Mouse (Mus musculus): ENCODE results near the gene Coro1a. TPM values are rescaled to one million over a fixed set of nuclear protein-coding genes. Genes with fewer than 3 reads are reported as not detected.
A peak's percentile ranks its signal among the peaks of the same experiment; 100 is the strongest.

The Coro1a gene
- polyA plus RNA-seq, 1 experiment from 2014 or later: 28.6 TPM

GRCm38 (mm10) chr7:126717566-126717965 lies 10.0 kb upstream of the Coro1a start:
- no peak for ATAC-seq (ENCODE audit: insufficient number of reproducible peaks, insufficient read depth, low FRiP score, low read depth)
- Histone ChIP-seq H3K4me3 (ENCODE audit: low read depth, low read length) (no peak overlapping the region), H3K4me1 (ENCODE audit: control insufficient read depth, insufficient read depth, low read length) (no peaks in the 10 kb centered on the region), H3K9ac (replicated peaks; ENCODE audit: low read depth, low read length) (no peak overlapping the region), H3K36me3 (ENCODE audit: control insufficient read depth, insufficient read depth, low read length) (no peaks in the 10 kb centered on the region), H3K4me2 (replicated peaks; ENCODE audit: low read depth, low read length) (no peak overlapping the region), H3K27ac (ENCODE audit: low read length) (no peak overlapping the region), H3K27me3 (ENCODE audit: control insufficient read depth, insufficient read depth, low read length) (no peaks in the 10 kb centered on the region), H3K9me3 (ENCODE audit: control insufficient read depth, low read depth, low read length) (no peaks in the 10 kb centered on the region)
- 75% methylated on average over 3 of the region's 3 CpGs for WGBS

- no peaks in the 10 kb centered on the region for H3K9me3 ChIP-seq (ENCODE audit: control insufficient read depth, low read depth, low read length)
- H3K27me3 ChIP-seq (ENCODE audit: control insufficient read depth, insufficient read depth, low read length): no peaks in the 10 kb centered on the region
- no peak overlapping the region for H3K4me3 ChIP-seq (ENCODE audit: low read depth, low read length)
- 81% methylated on average over 4 of the region's 4 CpGs for WGBS
- H3K27ac ChIP-seq (ENCODE audit: low read length): no peak overlapping the region
- H3K4me2 ChIP-seq (replicated peaks; ENCODE audit: low read depth, low read length): no peak overlapping the region
- ATAC-seq (ENCODE audit: insufficient number of reproducible peaks, insufficient read depth, low FRiP score, low read depth): no peak
- H3K36me3 ChIP-seq (ENCODE audit: control insufficient read depth, insufficient read depth, low read length): no peaks in the 10 kb centered on the region
- H3K4me1 ChIP-seq (ENCODE audit: control insufficient read depth, insufficient read depth, low read length): no peaks in the 10 kb centered on the region
- H3K9ac ChIP-seq (replicated peaks; ENCODE audit: low read depth, low read length): no peak overlapping the region
These were observed 8.1 kb upstream of the Coro1a start for GRCm38 (mm10) chr7:126715679-126716078.

GRCm38 (mm10) chr7:126711910-126712309 lies 4.3 kb upstream of the Coro1a start:
- ATAC-seq (ENCODE audit: insufficient number of reproducible peaks, insufficient read depth, low FRiP score, low read depth): no peak
- 67% methylated on average over 3 of the region's 3 CpGs for WGBS
- no peak overlapping the region for H3K27ac ChIP-seq (ENCODE audit: low read length)
- H3K9ac ChIP-seq (replicated peaks; ENCODE audit: low read depth, low read length): no peak overlapping the region
- no peaks in the 10 kb centered on the region for H3K4me1 ChIP-seq (ENCODE audit: control insufficient read depth, insufficient read depth, low read length)
- H3K4me3 ChIP-seq (ENCODE audit: low read depth, low read length): no peak overlapping the region
- no peaks in the 10 kb centered on the region for H3K36me3 ChIP-seq (ENCODE audit: control insufficient read depth, insufficient read depth, low read length)
- H3K9me3 ChIP-seq (ENCODE audit: control insufficient read depth, low read depth, low read length): no peaks in the 10 kb centered on the region
- H3K4me2 ChIP-seq (replicated peaks; ENCODE audit: low read depth, low read length): no peak overlapping the region
- no peaks in the 10 kb centered on the region for H3K27me3 ChIP-seq (ENCODE audit: control insufficient read depth, insufficient read depth, low read length)

- H3K9ac ChIP-seq (replicated peaks; ENCODE audit: low read depth, low read length): no peak overlapping the region
- H3K27me3 ChIP-seq (ENCODE audit: control insufficient read depth, insufficient read depth, low read length): no peaks in the 10 kb centered on the region
- no peak overlapping the region for H3K4me3 ChIP-seq (ENCODE audit: low read depth, low read length)
- H3K36me3 ChIP-seq (ENCODE audit: control insufficient read depth, insufficient read depth, low read length): no peaks in the 10 kb centered on the region
- H3K4me1 ChIP-seq (ENCODE audit: control insufficient read depth, insufficient read depth, low read length): no peaks in the 10 kb centered on the region
- no peak for ATAC-seq (ENCODE audit: insufficient number of reproducible peaks, insufficient read depth, low FRiP score, low read depth)
- 65% methylated on average over 4 of the region's 4 CpGs for WGBS
- H3K4me2 ChIP-seq (replicated peaks; ENCODE audit: low read depth, low read length): no peak overlapping the region
- H3K27ac ChIP-seq (ENCODE audit: low read length): no peak overlapping the region
- H3K9me3 ChIP-seq (ENCODE audit: control insufficient read depth, low read depth, low read length): no peaks in the 10 kb centered on the region
These were observed 2.7 kb upstream of the Coro1a start for GRCm38 (mm10) chr7:126710266-126710665.

GRCm38 (mm10) chr7:126708175-126708952 lies 777 bp upstream of the Coro1a start:
- Histone ChIP-seq H3K4me3 (ENCODE audit: low read depth, low read length) (no peak overlapping the region), H3K36me3 (ENCODE audit: control insufficient read depth, insufficient read depth, low read length) (no peaks in the 10 kb centered on the region), H3K9ac (replicated peaks; ENCODE audit: low read depth, low read length) (no peak overlapping the region), H3K9me3 (ENCODE audit: control insufficient read depth, low read depth, low read length) (no peaks in the 10 kb centered on the region), H3K27ac (ENCODE audit: low read length) (no peak overlapping the region), H3K4me1 (ENCODE audit: control insufficient read depth, insufficient read depth, low read length) (peaks cover 8% of the 10 kb centered on the region), H3K27me3 (ENCODE audit: control insufficient read depth, insufficient read depth, low read length) (no peaks in the 10 kb centered on the region; the same call in 1 of the 2 replicates), H3K4me2 (replicated peaks; ENCODE audit: low read depth, low read length) (no peak overlapping the region)
- WGBS: 82% methylated on average over 10 of the region's 10 CpGs
- ATAC-seq (ENCODE audit: insufficient number of reproducible peaks, insufficient read depth, low FRiP score, low read depth): no peak

GRCm38 (mm10) chr7:126704121-126704980 lies 3.2 kb downstream of the Coro1a start:
- Histone ChIP-seq H3K27me3 (ENCODE audit: control insufficient read depth, insufficient read depth, low read length) (no peaks in the 10 kb centered on the region; the same call in 1 of the 2 replicates), H3K36me3 (ENCODE audit: control insufficient read depth, insufficient read depth, low read length) (no peaks in the 10 kb centered on the region), H3K9me3 (ENCODE audit: control insufficient read depth, low read depth, low read length) (no peaks in the 10 kb centered on the region), H3K4me3 (ENCODE audit: low read depth, low read length) (peak overlapping the region; percentile 31), H3K9ac (replicated peaks; ENCODE audit: low read depth, low read length) (peak overlapping the region; percentile 14; the same call in 1 of the 2 replicates), H3K4me2 (replicated peaks; ENCODE audit: low read depth, low read length) (peak overlapping the region; percentile 52), H3K27ac (ENCODE audit: low read length) (no peak overlapping the region), H3K4me1 (ENCODE audit: control insufficient read depth, insufficient read depth, low read length) (peaks cover 8% of the 10 kb centered on the region)
- ATAC-seq (ENCODE audit: insufficient number of reproducible peaks, insufficient read depth, low FRiP score, low read depth): peak; percentile 42; the same call in 1 of the 2 replicates
- 3% methylated on average over 39 of the region's 39 CpGs for WGBS

- peak overlapping the region; percentile 52; the same call in 1 of the 2 replicates for H3K4me2 ChIP-seq (replicated peaks; ENCODE audit: low read depth, low read length)
- ATAC-seq (ENCODE audit: insufficient number of reproducible peaks, insufficient read depth, low FRiP score, low read depth): no peak
- H3K27me3 ChIP-seq (ENCODE audit: control insufficient read depth, insufficient read depth, low read length): no peaks in the 10 kb centered on the region; the same call in 1 of the 2 replicates
- no peak overlapping the region for H3K9ac ChIP-seq (replicated peaks; ENCODE audit: low read depth, low read length)
- H3K9me3 ChIP-seq (ENCODE audit: control insufficient read depth, low read depth, low read length): no peaks in the 10 kb centered on the region
- 20% methylated on average over 7 of the region's 7 CpGs for WGBS
- H3K4me1 ChIP-seq (ENCODE audit: control insufficient read depth, insufficient read depth, low read length): peaks cover 8% of the 10 kb centered on the region
- peak overlapping the region; percentile 31; the same call in 1 of the 2 replicates for H3K4me3 ChIP-seq (ENCODE audit: low read depth, low read length)
- no peak overlapping the region for H3K27ac ChIP-seq (ENCODE audit: low read length)
- no peaks in the 10 kb centered on the region for H3K36me3 ChIP-seq (ENCODE audit: control insufficient read depth, insufficient read depth, low read length)
These were observed 3.9 kb downstream of the Coro1a start for GRCm38 (mm10) chr7:126703757-126704077.

GRCm38 (mm10) chr7:126702861-126703756 lies 4.5 kb downstream of the Coro1a start:
- H3K4me1 ChIP-seq (ENCODE audit: control insufficient read depth, insufficient read depth, low read length): peaks cover 8% of the 10 kb centered on the region
- no peaks in the 10 kb centered on the region for H3K9me3 ChIP-seq (ENCODE audit: control insufficient read depth, low read depth, low read length)
- H3K27ac ChIP-seq (ENCODE audit: low read length): no peak overlapping the region
- H3K9ac ChIP-seq (replicated peaks; ENCODE audit: low read depth, low read length): no peak overlapping the region; the same call in 1 of the 2 replicates
- no peak overlapping the region; the same call in 1 of the 2 replicates for H3K4me3 ChIP-seq (ENCODE audit: low read depth, low read length)
- no peaks in the 10 kb centered on the region; the same call in 1 of the 2 replicates for H3K27me3 ChIP-seq (ENCODE audit: control insufficient read depth, insufficient read depth, low read length)
- WGBS: 68% methylated on average over 12 of the region's 12 CpGs
- ATAC-seq (ENCODE audit: insufficient number of reproducible peaks, insufficient read depth, low FRiP score, low read depth): no peak
- no peak overlapping the region for H3K4me2 ChIP-seq (replicated peaks; ENCODE audit: low read depth, low read length)
- no peaks in the 10 kb centered on the region for H3K36me3 ChIP-seq (ENCODE audit: control insufficient read depth, insufficient read depth, low read length)
